Mouse (Mus musculus): Measurements from ENCODE around the gene Cmtm8. TPM values are rescaled to one million over a fixed set of nuclear protein-coding genes. Genes with fewer than 3 reads are reported as not detected.

The Cmtm8 gene
- polyA plus RNA-seq, 1 experiment from 2014 or later, result 62.3 TPM

DNA sequence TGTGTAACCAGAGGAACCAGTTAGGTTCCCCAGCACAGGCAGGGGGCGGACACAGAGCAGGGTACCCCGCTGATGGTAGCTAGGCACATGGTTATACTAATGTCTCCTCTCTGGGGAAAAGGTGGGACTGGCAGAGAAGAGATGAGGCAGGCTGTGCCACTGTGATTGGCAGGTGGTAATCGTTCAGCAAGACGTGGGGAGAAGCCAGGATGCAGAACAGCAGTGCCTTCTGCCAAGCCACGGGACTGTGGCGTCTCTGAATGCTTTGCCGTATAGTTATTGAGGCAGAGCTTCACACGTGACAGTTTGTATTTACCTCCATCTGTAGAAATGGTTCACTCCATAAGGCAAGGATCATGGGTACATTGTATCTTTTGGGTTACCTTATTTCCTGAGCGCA lies 10.7 kb upstream of the Cmtm8 start:
- Histone ChIP-seq H3K4me3 (ENCODE audit: low read depth, low read length) (no peak overlapping the region), H3K36me3 (ENCODE audit: control insufficient read depth, insufficient read depth) (no peaks in the 10 kb centered on the region), H3K4me1 (ENCODE audit: control insufficient read depth, low read depth, low read length) (no peaks in the 10 kb centered on the region), H3K9ac (ENCODE audit: low read depth, low read length) (no peak overlapping the region), H3K27ac (ENCODE audit: low read length) (no peak overlapping the region), H3K9me3 (replicated peaks; ENCODE audit: control insufficient read depth, low read length) (no peaks in the 10 kb centered on the region), H3K27me3 (ENCODE audit: control insufficient read depth, insufficient read depth, low read depth, low read length) (no peaks in the 10 kb centered on the region), H3K4me2 (ENCODE audit: low read depth, low read length) (no peak overlapping the region)
- ATAC-seq (ENCODE audit: low read depth), result no peak
- WGBS (ENCODE audit: insufficient replicate concordance), result 53% methylated on average over 9 of the region's 9 CpGs

DNA sequence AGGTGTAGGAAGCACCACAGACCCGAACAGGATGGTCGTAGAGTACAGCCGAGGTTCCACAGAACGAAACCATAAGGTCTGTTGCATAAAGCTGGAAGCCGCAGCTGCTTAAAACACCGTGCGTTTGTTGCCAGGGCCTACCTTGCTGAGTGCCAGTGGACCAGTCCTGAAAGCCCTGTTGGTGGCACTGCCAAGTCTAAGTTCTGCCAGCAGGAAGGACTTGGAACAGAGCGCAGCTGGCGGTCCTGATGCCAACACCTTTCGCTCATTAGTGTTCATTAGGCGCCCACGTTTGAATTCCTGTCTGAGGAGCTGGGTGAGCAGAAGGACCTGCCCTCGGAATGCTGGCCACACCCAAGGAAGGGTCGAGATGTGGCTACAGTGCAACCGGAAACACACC lies 9.4 kb upstream of the Cmtm8 start:
- no peak overlapping the region for H3K4me3 ChIP-seq (ENCODE audit: low read depth, low read length)
- H3K4me2 ChIP-seq (ENCODE audit: low read depth, low read length), result no peak overlapping the region
- ATAC-seq (ENCODE audit: low read depth), result no peak
- no peaks in the 10 kb centered on the region for H3K27me3 ChIP-seq (ENCODE audit: control insufficient read depth, insufficient read depth, low read depth, low read length)
- 70% methylated on average over 15 of the region's 15 CpGs for WGBS (ENCODE audit: insufficient replicate concordance)
- H3K4me1 ChIP-seq (ENCODE audit: control insufficient read depth, low read depth, low read length), result no peaks in the 10 kb centered on the region
- no peaks in the 10 kb centered on the region for H3K36me3 ChIP-seq (ENCODE audit: control insufficient read depth, insufficient read depth)
- no peak overlapping the region for H3K27ac ChIP-seq (ENCODE audit: low read length)
- H3K9ac ChIP-seq (ENCODE audit: low read depth, low read length), result no peak overlapping the region
- no peaks in the 10 kb centered on the region for H3K9me3 ChIP-seq (replicated peaks; ENCODE audit: control insufficient read depth, low read length)

DNA sequence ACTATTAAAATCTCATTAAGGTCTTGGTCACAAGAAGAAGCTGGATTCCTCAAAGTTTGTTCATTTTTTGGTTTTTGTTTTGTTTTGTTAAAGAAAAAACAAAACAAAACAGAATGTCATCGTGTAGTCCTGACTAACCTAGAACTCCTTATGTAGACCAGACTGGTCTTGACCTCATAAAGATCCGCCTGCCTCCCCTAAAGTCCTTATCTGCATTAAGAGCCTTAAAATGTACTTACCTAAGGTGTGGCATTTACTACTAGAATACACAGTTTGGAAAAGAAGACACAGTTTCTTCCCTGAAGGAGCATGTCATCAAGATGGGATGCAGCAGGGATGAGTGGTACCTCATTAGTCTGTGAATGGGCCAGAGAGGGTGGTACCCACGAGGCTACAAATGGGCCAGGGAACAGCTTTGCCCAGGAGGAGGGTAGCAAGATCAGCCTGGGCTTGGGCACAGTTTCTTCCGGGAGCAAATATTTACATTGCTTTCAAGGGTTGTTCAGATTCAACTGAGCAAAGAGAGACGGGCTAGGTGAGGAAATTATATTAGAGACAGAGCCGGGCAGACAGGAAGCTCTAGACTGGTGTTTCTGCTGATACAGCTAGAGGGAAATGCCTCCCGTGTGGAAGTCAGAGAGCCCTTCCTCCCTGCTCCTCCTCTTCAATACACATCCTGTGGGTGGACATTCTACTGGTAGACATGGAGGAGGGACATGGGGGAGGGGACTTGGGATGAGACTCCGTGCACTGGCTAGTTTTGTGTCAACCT lies 7.6 kb upstream of the Cmtm8 start:
- no peak overlapping the region for H3K4me3 ChIP-seq (ENCODE audit: low read depth, low read length)
- no peak overlapping the region for H3K4me2 ChIP-seq (ENCODE audit: low read depth, low read length)
- H3K27me3 ChIP-seq (ENCODE audit: control insufficient read depth, insufficient read depth, low read depth, low read length), result no peaks in the 10 kb centered on the region
- H3K9me3 ChIP-seq (replicated peaks; ENCODE audit: control insufficient read depth, low read length), result no peaks in the 10 kb centered on the region
- no peaks in the 10 kb centered on the region for H3K4me1 ChIP-seq (ENCODE audit: control insufficient read depth, low read depth, low read length)
- ATAC-seq (ENCODE audit: low read depth), result peak; percentile 21; the same call in 1 of the 2 replicates
- no peak overlapping the region for H3K9ac ChIP-seq (ENCODE audit: low read depth, low read length)
- no peaks in the 10 kb centered on the region for H3K36me3 ChIP-seq (ENCODE audit: control insufficient read depth, insufficient read depth)
- WGBS (ENCODE audit: insufficient replicate concordance), result 16% methylated on average over 8 of the region's 8 CpGs
- no peak overlapping the region for H3K27ac ChIP-seq (ENCODE audit: low read length)

DNA sequence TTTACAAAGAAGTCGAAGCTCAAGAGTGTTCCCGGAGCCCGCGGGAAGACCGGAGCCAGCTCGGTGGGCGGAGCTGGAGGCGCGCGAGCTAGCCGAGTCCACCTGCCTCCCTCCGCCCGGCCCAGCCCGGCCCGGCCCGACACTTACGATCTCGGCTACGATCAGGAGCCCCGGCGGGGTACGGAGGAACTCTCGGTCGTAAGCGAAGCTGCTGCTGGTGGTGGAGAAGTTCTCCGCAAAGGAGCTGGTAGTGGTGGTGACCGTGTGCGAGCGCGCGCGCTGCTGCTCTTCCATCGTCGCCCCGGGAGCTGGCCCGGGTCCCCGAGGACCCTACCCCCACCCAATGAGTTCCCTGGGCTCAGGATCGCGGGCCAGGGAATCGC lies 331 bp downstream of the Cmtm8 start:
- H3K9ac ChIP-seq (ENCODE audit: low read depth, low read length), result peak overlapping the region; percentile 54
- peak overlapping the region; percentile 57 for H3K27ac ChIP-seq (ENCODE audit: low read length)
- ATAC-seq (ENCODE audit: low read depth), result peak; percentile 33
- no peaks in the 10 kb centered on the region for H3K4me1 ChIP-seq (ENCODE audit: control insufficient read depth, low read depth, low read length)
- H3K27me3 ChIP-seq (ENCODE audit: control insufficient read depth, insufficient read depth, low read depth, low read length), result peaks cover 14% of the 10 kb centered on the region; the same call in 1 of the 2 replicates
- H3K9me3 ChIP-seq (replicated peaks; ENCODE audit: control insufficient read depth, low read length), result no peaks in the 10 kb centered on the region
- no peaks in the 10 kb centered on the region for H3K36me3 ChIP-seq (ENCODE audit: control insufficient read depth, insufficient read depth)
- peak overlapping the region; percentile 59 for H3K4me3 ChIP-seq (ENCODE audit: low read depth, low read length)
- peak overlapping the region; percentile 54 for H3K4me2 ChIP-seq (ENCODE audit: low read depth, low read length)
- under 1% methylated on average over 40 of the region's 40 CpGs for WGBS (ENCODE audit: insufficient replicate concordance)

DNA sequence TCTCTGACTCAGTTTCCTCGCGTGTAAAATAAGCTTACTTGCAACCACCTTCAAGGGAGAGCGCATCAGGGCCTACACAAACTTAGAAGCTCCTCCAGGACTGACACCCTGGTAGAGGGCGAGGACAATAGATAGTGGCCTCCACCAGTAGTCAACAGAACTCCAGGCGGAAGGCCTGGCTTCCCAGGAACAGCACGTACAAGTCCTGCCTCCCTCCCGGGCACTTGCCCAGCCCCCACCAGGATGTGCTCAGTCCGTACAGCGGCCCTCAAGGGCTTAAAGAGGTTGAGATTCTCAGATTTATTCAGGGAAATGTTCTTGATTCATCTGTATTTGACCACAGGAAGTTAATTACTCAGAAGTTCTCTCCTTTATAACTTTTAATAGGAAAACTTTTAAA lies 1.1 kb downstream of the Cmtm8 start:
- 55% methylated on average over 9 of the region's 9 CpGs for WGBS (ENCODE audit: insufficient replicate concordance)
- 0 out of 2 replicates have a peak overlapping the region, but pooled peaks have one; percentile 4 for H3K9ac ChIP-seq (ENCODE audit: low read depth, low read length)

DNA sequence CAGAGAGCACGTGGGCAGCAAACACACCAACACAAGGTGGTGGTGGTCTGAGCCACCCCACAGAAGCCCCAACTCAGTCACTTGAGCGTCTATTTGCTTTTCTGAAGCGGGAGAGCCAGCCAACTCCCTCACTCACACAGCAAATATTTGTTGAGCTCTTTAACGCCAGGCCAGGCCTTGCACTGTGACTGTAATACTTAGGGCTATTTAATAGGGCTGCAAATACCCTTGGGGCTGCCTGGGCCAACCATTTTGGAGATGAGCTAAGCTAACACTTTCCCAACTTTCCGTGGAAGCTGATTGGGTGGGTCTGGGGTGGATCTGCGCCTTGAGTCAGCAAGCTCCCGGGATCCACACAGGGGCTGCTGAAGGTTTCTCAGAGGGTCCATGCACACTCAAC lies 1.7 kb downstream of the Cmtm8 start:
- no peaks in the 10 kb centered on the region for H3K36me3 ChIP-seq (ENCODE audit: control insufficient read depth, insufficient read depth)
- no peaks in the 10 kb centered on the region for H3K4me1 ChIP-seq (ENCODE audit: control insufficient read depth, low read depth, low read length)
- peak overlapping the region; percentile 59; the same call in 1 of the 2 replicates for H3K4me3 ChIP-seq (ENCODE audit: low read depth, low read length)
- peak; percentile 56 for ATAC-seq (ENCODE audit: low read depth)
- H3K27ac ChIP-seq (ENCODE audit: low read length), result peak overlapping the region; percentile 79
- H3K4me2 ChIP-seq (ENCODE audit: low read depth, low read length), result peak overlapping the region; percentile 36
- peaks cover 14% of the 10 kb centered on the region; the same call in 1 of the 2 replicates for H3K27me3 ChIP-seq (ENCODE audit: control insufficient read depth, insufficient read depth, low read depth, low read length)
- H3K9me3 ChIP-seq (replicated peaks; ENCODE audit: control insufficient read depth, low read length), result no peaks in the 10 kb centered on the region
- WGBS (ENCODE audit: insufficient replicate concordance), result 55% methylated on average over 7 of the region's 7 CpGs
- H3K9ac ChIP-seq (ENCODE audit: low read depth, low read length), result 0 out of 2 replicates have a peak overlapping the region, but pooled peaks have one; percentile 4

More for the DNA sequence above, 1.1 kb downstream of the Cmtm8 start:
- no peaks in the 10 kb centered on the region for H3K9me3 ChIP-seq (replicated peaks; ENCODE audit: control insufficient read depth, low read length)
- H3K4me3 ChIP-seq (ENCODE audit: low read depth, low read length), result peak overlapping the region; percentile 59
- peaks cover 14% of the 10 kb centered on the region; the same call in 1 of the 2 replicates for H3K27me3 ChIP-seq (ENCODE audit: control insufficient read depth, insufficient read depth, low read depth, low read length)
- no peaks in the 10 kb centered on the region for H3K4me1 ChIP-seq (ENCODE audit: control insufficient read depth, low read depth, low read length)
- peak overlapping the region; percentile 36 for H3K4me2 ChIP-seq (ENCODE audit: low read depth, low read length)
- peak; percentile 47 for ATAC-seq (ENCODE audit: low read depth)
- H3K27ac ChIP-seq (ENCODE audit: low read length), result peak overlapping the region; percentile 79
- no peaks in the 10 kb centered on the region for H3K36me3 ChIP-seq (ENCODE audit: control insufficient read depth, insufficient read depth)

DNA sequence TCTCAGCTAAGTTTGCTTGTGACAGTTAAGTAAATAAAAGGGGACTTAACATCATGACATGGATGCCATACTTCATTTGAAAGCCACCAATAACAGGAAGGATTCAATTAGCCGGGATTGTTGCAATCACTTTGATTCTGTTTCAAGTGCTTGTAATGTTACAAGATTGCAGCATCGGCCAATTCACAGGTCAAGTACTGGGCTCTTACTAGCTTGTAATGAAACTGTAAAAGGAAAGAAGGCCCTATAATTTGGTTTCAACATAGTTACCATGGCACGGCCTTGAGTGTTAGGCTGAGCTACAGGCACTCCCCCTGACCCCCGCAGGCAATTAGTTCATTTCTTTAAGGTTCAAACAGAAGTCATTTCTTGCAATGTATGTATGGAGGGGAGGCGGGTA lies 5.1 kb downstream of the Cmtm8 start:
- H3K36me3 ChIP-seq (ENCODE audit: control insufficient read depth, insufficient read depth), result no peaks in the 10 kb centered on the region
- 66% methylated on average over 5 of the region's 5 CpGs for WGBS (ENCODE audit: insufficient replicate concordance)
- no peak overlapping the region for H3K9ac ChIP-seq (ENCODE audit: low read depth, low read length)
- H3K9me3 ChIP-seq (replicated peaks; ENCODE audit: control insufficient read depth, low read length), result no peaks in the 10 kb centered on the region
- H3K4me1 ChIP-seq (ENCODE audit: control insufficient read depth, low read depth, low read length), result no peaks in the 10 kb centered on the region
- no peak overlapping the region for H3K27ac ChIP-seq (ENCODE audit: low read length)
- no peak for ATAC-seq (ENCODE audit: low read depth)
- H3K27me3 ChIP-seq (ENCODE audit: control insufficient read depth, insufficient read depth, low read depth, low read length), result peaks cover 3% of the 10 kb centered on the region; the same call in 1 of the 2 replicates
- H3K4me3 ChIP-seq (ENCODE audit: low read depth, low read length), result no peak overlapping the region
- H3K4me2 ChIP-seq (ENCODE audit: low read depth, low read length), result no peak overlapping the region

DNA sequence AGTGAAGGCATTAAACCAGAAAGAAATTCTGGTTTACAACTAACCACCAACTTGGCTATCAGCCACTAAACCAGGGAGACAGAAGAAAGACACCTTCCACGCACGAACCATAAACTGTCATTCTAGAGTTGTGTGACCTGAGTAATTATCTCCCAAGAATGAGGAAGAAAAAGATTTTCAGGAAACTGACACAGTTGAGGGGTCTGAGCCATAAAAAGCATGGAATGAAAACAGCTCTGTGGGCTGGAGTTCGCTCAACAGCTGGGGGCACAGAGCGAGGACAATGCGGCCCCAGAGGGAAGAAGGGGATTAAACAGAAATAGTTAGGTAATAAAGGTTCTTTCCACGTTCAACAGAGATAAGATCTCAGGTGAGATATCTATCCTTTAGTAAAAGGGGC lies 12.4 kb downstream of the Cmtm8 start:
- H3K4me1 ChIP-seq (ENCODE audit: control insufficient read depth, low read depth, low read length), result peaks cover 12% of the 10 kb centered on the region

DNA sequence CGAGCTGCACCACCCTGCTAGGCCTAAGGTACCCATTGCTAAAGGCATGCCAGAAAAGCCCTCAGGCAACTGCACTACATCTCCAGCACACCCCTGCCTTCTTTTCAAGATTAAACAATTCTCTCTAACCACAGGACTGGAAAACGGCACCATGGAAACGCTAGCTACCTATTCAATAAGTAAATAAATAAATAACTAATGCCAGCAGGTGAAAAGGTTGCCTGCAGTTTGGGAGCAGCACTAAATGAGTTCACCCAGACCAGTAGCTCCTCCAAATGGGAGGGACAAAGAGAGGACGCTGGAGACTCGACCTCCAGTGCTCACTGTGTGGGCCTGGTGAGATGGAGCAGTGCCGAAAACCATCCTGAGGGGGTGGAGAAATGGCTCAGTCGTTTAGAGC lies 13.6 kb downstream of the Cmtm8 start:
- H3K9ac ChIP-seq (ENCODE audit: low read depth, low read length), result no peak overlapping the region
- H3K4me1 ChIP-seq (ENCODE audit: control insufficient read depth, low read depth, low read length), result peaks cover 12% of the 10 kb centered on the region
- 42% methylated on average over 7 of the region's 7 CpGs for WGBS (ENCODE audit: insufficient replicate concordance)
- H3K4me3 ChIP-seq (ENCODE audit: low read depth, low read length), result no peak overlapping the region
- no peaks in the 10 kb centered on the region for H3K36me3 ChIP-seq (ENCODE audit: control insufficient read depth, insufficient read depth)
- no peaks in the 10 kb centered on the region for H3K27me3 ChIP-seq (ENCODE audit: control insufficient read depth, insufficient read depth, low read depth, low read length)
- ATAC-seq (ENCODE audit: low read depth), result no peak
- no peak overlapping the region for H3K4me2 ChIP-seq (ENCODE audit: low read depth, low read length)
- no peaks in the 10 kb centered on the region for H3K9me3 ChIP-seq (replicated peaks; ENCODE audit: control insufficient read depth, low read length)
- no peak overlapping the region for H3K27ac ChIP-seq (ENCODE audit: low read length)

More for the DNA sequence above, 12.4 kb downstream of the Cmtm8 start:
- no peaks in the 10 kb centered on the region for H3K27me3 ChIP-seq (ENCODE audit: control insufficient read depth, insufficient read depth, low read depth, low read length)
- ATAC-seq (ENCODE audit: low read depth), result no peak
- no peak overlapping the region for H3K27ac ChIP-seq (ENCODE audit: low read length)
- no peaks in the 10 kb centered on the region for H3K36me3 ChIP-seq (ENCODE audit: control insufficient read depth, insufficient read depth)
- 26% methylated on average over 6 of the region's 6 CpGs for WGBS (ENCODE audit: insufficient replicate concordance)
- H3K4me2 ChIP-seq (ENCODE audit: low read depth, low read length), result no peak overlapping the region
- H3K9ac ChIP-seq (ENCODE audit: low read depth, low read length), result no peak overlapping the region
- no peak overlapping the region for H3K4me3 ChIP-seq (ENCODE audit: low read depth, low read length)
- H3K9me3 ChIP-seq (replicated peaks; ENCODE audit: control insufficient read depth, low read length), result no peaks in the 10 kb centered on the region
